Mouse (Mus musculus): Measurements from ENCODE around the gene Gm26661.

Gene Gm26661

GRCm38 (mm10) chr14:7819446-7819845, 28.1 kb downstream of the Gm26661 start:
- in situ Hi-C loops (cut with MseI, MboI), result loop anchor here in 1 of 2 experiments (10.0 kb wide), 1 partner anchor 65 kb away; no protein-coding TSS in a partner anchor

- in situ Hi-C loops (cut with MseI, MboI), result no loop called here
These were observed 30.0 kb downstream of the Gm26661 start for GRCm38 (mm10) chr14:7821341-7821740.

GRCm38 (mm10) chr14:7822693-7823092, 31.3 kb downstream of the Gm26661 start:
- in situ Hi-C loops (cut with MseI, MboI), result no loop called here

DNA sequence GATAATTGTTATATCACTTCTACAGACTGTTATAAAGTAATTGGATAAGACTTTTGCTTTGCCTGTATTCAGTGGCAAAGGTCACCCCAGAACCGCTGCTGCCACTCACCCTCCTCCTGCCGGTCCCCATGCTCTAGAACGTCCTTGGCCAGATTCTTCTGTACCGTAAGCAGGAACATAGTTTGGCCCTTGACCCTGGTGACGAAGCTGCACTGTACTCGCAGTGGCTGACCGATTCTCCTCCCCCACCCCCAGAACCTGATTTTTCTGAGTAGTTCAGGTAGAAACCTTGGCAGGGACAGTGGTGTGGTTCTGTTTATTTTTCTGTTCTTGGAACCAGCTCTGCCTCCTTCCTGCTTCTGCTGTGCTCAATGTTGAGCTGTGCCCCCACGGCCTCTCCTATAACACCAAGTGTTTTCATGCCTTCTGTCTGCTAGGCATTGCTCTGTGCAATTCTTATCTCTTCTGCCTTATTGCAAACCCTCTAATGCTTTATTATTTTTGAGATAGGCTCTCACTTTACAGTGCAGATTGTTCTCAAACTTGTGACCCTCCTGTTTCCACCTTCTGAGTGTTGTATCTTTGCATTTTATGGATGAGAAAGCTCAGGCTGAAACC, 33.4 kb downstream of the Gm26661 start:
- in situ Hi-C loops (cut with MseI, MboI), result no loop called here

DNA sequence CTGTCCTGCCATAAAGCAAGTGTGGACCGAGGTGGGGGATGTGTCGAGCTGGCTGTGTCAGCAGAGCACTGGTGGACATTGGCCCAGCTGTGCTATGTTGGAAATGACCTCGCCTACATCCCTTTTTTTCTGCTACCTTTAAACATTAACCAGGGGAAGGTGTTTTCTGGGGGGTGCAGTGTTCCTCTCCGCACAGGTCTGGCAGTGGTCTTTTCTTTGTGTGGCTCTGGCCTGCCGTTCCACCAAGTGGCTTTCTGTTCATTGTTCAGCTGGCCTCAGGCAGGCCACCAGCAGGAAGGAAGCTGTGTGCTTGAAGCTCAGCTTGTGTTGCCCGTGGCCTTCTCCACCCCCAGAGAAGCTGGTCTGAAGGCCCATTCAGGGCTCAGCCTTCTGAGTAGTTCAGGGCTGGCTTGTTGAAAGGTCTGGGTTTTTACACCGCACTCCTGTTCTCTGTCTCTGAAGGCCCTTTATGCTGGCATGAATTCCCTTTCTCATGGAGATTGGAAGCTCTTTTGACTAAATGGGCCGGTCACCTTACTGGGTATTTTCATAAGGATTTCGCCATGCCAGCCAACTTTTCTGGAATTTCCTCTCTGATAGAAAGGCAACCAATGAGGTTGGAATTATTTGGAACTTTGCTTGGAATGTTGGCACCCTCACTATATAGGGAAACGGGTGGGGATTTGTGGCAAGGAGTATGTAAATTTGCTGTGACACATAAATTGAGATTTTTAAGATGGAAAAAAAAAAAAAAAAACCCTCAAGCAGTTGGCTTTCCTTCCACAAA, 35.0 kb downstream of the Gm26661 start:
- in situ Hi-C loops (cut with MseI, MboI), result no loop called here

- in situ Hi-C loops (cut with MseI, MboI), result no loop called here
These were observed 37.8 kb downstream of the Gm26661 start for GRCm38 (mm10) chr14:7829181-7829580.

GRCm38 (mm10) chr14:7831770-7832439, 40.5 kb downstream of the Gm26661 start:
- in situ Hi-C loops (cut with MseI, MboI), result no loop called here

DNA sequence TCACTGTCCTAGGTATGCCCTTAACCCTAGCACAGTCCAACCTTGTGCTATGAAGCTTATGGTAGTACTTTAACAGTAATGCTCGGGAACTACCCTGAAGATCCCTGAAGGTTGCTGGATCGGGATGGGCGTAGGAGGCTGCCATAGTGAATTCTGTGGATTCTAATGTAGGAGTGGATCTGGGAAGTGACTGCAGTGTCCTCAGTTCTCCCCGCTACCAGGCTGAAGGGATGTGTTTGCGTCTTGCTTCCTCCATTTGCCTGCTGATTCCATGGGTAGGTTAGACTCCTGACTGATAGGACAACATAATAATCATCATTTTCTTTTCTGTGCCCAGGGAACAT, 41.0 kb downstream of the Gm26661 start:
- in situ Hi-C loops (cut with MseI, MboI), result no loop called here

DNA sequence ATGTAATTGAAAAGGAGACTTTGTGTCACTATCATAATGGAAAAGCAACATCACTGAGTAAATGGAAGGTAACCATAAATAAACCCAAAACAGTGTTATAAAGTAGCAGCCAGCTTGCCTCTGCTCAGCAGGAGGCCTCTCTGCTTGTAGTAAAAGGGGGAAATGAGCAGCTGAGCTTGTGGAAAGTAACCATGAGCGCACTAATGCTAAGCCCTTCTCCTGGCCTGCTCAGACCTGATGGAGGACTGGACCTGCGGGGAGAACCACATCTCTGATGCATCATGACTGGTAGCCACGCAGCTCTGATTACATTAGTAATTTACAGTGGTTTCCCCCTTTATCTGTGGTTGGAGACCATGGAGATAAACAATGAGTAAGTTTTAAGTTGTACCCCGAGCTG, 42.1 kb downstream of the Gm26661 start:
- in situ Hi-C loops (cut with MseI, MboI), result no loop called here

GRCm38 (mm10) chr14:7838564-7839089, 47.2 kb downstream of the Gm26661 start:
- in situ Hi-C loops (cut with MseI, MboI), result no loop called here

- in situ Hi-C loops (cut with MseI, MboI), result no loop called here
These were observed 48.6 kb downstream of the Gm26661 start for GRCm38 (mm10) chr14:7839950-7840514.

Data from mouse trophoblast stem cell (cell line).